Mouse (Mus musculus): ENCODE measurements around the gene Os9.
"Not testable (repeated sequence)": the region's sequence is repeated elsewhere in the genome, so short reads cannot be mapped to it uniquely, and the experiment has no call there.

The Os9 gene

GRCm38 (mm10) chr10:127080901-127081780 lies 39.8 kb downstream of the Os9 start:
- no peak for DNase-seq (ENCODE audit: low spot score)

GRCm38 (mm10) chr10:127079665-127080391 lies 41.1 kb downstream of the Os9 start:
- no peak for DNase-seq (ENCODE audit: low spot score)

- DNase-seq (ENCODE audit: low spot score), result no peak
Observed at GRCm38 (mm10) chr10:127078677-127079575, 42.0 kb downstream of the Os9 start.

GRCm38 (mm10) chr10:127078001-127078676 lies 42.8 kb downstream of the Os9 start:
- no peak for DNase-seq (ENCODE audit: low spot score)

- DNase-seq (ENCODE audit: low spot score), result no peak
Observed at GRCm38 (mm10) chr10:127077515-127077914, 43.4 kb downstream of the Os9 start.

GRCm38 (mm10) chr10:127076082-127076481 lies 44.8 kb downstream of the Os9 start:
- no peak for DNase-seq (ENCODE audit: low spot score)

GRCm38 (mm10) chr10:127075651-127076050 lies 45.3 kb downstream of the Os9 start:
- no peak for DNase-seq (ENCODE audit: low spot score)

- DNase-seq (ENCODE audit: low spot score), result no peak
Observed at GRCm38 (mm10) chr10:127075080-127075479, 45.9 kb downstream of the Os9 start, which contains the start of gene Agap2. Gene Agap2, plus strand, starts transcription at chr10:127075284.

- DNase-seq (ENCODE audit: low spot score), result no peak
Observed at GRCm38 (mm10) chr10:127073981-127074380, 47.0 kb downstream of the Os9 start.

GRCm38 (mm10) chr10:127072969-127073368 lies 48.0 kb downstream of the Os9 start:
- DNase-seq (ENCODE audit: low spot score), result not testable (repeated sequence)

GRCm38 (mm10) chr10:127072270-127072669 lies 48.7 kb downstream of the Os9 start:
- not testable (repeated sequence) for DNase-seq (ENCODE audit: low spot score)

- DNase-seq (ENCODE audit: low spot score), result no peak
Observed at GRCm38 (mm10) chr10:127071203-127071602, 49.7 kb downstream of the Os9 start.

- DNase-seq (ENCODE audit: low spot score), result peak; percentile 93
Observed at GRCm38 (mm10) chr10:127070190-127071121, 50.5 kb downstream of the Os9 start, which contains the start of gene Tspan31. Gene Tspan31, minus strand, starts transcription at chr10:127070264.

- no peak for DNase-seq (ENCODE audit: low spot score)
Observed at GRCm38 (mm10) chr10:127069281-127070189, 51.4 kb downstream of the Os9 start.

- DNase-seq (ENCODE audit: low spot score), result no peak
Observed at GRCm38 (mm10) chr10:127068360-127069038, 52.4 kb downstream of the Os9 start.

GRCm38 (mm10) chr10:127066519-127067018 lies 54.4 kb downstream of the Os9 start:
- no peak for DNase-seq (ENCODE audit: low spot score)

GRCm38 (mm10) chr10:127065981-127066380 lies 55.0 kb downstream of the Os9 start:
- no peak for DNase-seq (ENCODE audit: low spot score)

All from c-Kit-positive CD71-positive TER-119-positive erythroid progenitor cells, embryonic 14.5 days (primary cell).